Mouse (Mus musculus) liver, adult 2 months (tissue): ENCODE measurements at regions not wholly inside any gene's neighbourhood (a gene's known extent, or its start where the extent isn't known, plus 50 kb on each side); places are given as distances from the start of the nearest gene placed in this dataset.

Source experiments
- CTCF ChIP-seq: fragments of 200-500 bp; IDR thresholded peaks from 2 replicates; pipeline ENCODE4 v1.5.1; 2011; ENCODE audit warnings: low read depth, low read length, control low read depth
- POLR2A ChIP-seq: fragments of 200-500 bp; IDR thresholded peaks from 2 replicates; pipeline ENCODE4 v1.6.1; 2011; ENCODE audit warnings: low read length, control low read depth; ENCODE audit not compliant: insufficient read depth; ENCODE audit errors: extremely low read depth

DNA sequence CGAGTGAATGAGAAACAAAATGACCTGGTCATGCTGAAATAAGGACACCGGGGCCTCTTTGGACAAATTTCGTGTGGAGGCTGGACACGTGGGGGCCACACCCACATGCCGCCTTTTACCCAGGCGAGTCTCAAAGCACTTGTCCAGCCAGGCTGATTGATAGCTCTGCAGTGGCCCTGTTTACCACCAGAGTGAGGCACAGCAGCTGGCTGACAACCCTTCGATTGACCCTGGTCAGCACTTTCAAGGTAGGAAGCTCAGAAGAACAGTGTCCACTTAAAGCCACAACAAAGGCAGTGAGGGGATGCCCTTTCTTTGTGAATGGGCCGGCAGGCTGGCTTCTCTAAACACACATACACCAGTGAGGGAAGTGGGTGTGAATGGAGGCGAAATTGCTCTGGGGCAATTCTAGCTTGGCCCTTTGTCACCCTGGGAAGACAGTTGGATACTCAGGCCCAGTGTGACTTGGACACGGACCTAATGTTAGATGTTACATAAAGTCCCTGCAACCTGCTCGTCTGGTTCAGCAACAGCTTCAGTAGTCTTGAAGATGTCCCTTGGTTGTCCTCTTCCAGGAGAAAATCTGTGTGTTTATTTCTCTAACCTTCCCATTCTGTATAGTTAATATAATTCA, 219.6 kb upstream of the Jarid2 start:
- TF ChIP-seq POLR2A (no peak), CTCF (no peak)
